Mouse (Mus musculus): ENCODE measurements at regions not wholly inside any gene's neighbourhood (a gene's known extent, or its start where the extent isn't known, plus 50 kb on each side); places are given as distances from the start of the nearest gene placed in this dataset.

DNA sequence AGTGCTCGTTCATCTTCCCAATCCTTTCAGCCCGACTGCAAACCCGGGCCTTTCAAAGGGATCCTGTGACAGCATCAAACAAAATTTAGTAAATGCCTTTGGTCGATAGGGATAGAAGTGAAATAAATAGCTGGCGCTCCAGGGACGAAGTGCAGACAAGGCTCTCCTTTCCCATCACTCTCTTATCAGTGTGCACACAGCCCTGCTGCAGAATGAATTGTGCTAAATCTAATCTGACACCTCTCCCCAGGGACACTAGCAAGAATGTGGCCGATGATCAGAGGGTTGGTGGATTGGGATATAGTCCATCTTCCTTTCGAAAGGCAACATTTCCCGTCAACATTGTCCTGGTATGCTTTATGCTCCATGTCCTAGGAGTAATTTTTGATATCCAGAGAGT is 1372.9 kb upstream of the Tenm4 start:
- TF ChIP-seq POLR2A (IDR thresholded peaks at IDR 0.05; ENCODE audit: borderline replicate concordance, extremely low read depth, insufficient read depth, insufficient read length, poor library complexity, severe bottlenecking) (no peak), CTCF (IDR thresholded peaks at IDR 0.05; ENCODE audit: borderline replicate concordance, extremely low read depth, insufficient read depth, insufficient read length) (no peak)
- peak; percentile 72 for DNase-seq (ENCODE audit: low read depth)

DNA sequence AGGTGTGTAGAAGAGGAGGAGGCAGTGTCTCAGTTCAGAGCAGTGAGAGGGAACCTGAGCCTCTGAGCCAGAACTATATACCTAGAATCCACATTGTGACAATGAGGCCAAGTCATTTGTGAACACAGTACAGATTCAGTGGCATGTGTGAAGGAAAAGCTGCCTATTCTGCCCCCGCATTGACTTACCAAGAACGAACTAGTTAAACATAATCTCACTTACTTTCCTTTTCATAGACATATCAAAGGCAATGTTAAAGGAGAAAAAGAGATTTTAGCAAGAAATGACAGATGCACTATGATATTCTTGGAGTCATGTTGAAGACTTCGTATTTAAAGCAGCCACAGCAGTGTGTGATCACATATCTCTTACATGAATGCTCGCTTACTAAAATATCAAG is 1329.8 kb upstream of the Tenm4 start:
- DNase-seq (ENCODE audit: low read depth): no peak
- no peak for TF ChIP-seq CTCF (IDR thresholded peaks at IDR 0.05; ENCODE audit: borderline replicate concordance, extremely low read depth, insufficient read depth, insufficient read length)
- no peak for TF ChIP-seq POLR2A (IDR thresholded peaks at IDR 0.05; ENCODE audit: borderline replicate concordance, extremely low read depth, insufficient read depth, insufficient read length, poor library complexity, severe bottlenecking)

DNA sequence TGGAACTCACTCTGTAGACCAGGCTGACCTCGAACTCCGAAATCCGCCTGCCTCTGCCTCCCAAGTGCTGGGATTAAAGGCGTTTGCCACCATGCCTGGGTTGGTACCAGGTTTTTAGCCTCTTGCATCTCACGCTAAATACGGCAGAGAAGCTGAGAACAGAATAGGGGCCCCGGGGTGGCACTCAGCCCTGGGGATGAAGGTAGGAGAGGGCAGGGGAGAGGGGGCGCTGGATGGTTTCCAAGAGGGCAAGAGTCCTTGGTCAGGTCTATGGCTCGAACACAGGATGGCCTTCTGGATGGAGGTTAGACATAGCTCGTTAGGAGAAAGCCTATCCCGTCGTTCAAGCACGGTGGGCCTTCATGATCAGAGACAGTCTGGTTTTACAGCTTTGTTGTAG is 1319.7 kb upstream of the Tenm4 start:
- DNase-seq (ENCODE audit: low read depth): no peak
- TF ChIP-seq POLR2A (IDR thresholded peaks at IDR 0.05; ENCODE audit: borderline replicate concordance, extremely low read depth, insufficient read depth, insufficient read length, poor library complexity, severe bottlenecking) (no peak), CTCF (IDR thresholded peaks at IDR 0.05; ENCODE audit: borderline replicate concordance, extremely low read depth, insufficient read depth, insufficient read length) (no peak)

DNA sequence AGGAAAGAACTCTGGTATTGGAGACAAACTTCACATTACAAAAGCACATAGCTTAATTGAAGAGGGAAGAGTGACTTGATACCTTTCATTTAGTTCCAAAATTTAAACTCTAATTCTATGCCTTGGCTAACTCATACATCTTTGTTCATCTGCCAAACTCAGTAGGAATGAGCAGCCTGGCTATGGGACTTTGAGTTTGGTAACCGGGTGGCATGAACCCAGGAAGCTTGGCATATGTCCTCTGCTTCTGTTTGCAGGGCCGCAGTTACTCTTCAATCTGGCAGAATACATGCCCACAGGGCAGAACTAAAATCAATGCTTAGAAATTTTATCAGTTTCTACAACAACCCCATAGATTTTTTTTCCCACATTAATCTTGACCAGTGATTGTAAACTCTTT is 1314.4 kb upstream of the Tenm4 start:
- TF ChIP-seq POLR2A (IDR thresholded peaks at IDR 0.05; ENCODE audit: borderline replicate concordance, extremely low read depth, insufficient read depth, insufficient read length, poor library complexity, severe bottlenecking) (no peak), CTCF (IDR thresholded peaks at IDR 0.05; ENCODE audit: borderline replicate concordance, extremely low read depth, insufficient read depth, insufficient read length) (no peak)
- DNase-seq (ENCODE audit: low read depth): peak; percentile 61

DNA sequence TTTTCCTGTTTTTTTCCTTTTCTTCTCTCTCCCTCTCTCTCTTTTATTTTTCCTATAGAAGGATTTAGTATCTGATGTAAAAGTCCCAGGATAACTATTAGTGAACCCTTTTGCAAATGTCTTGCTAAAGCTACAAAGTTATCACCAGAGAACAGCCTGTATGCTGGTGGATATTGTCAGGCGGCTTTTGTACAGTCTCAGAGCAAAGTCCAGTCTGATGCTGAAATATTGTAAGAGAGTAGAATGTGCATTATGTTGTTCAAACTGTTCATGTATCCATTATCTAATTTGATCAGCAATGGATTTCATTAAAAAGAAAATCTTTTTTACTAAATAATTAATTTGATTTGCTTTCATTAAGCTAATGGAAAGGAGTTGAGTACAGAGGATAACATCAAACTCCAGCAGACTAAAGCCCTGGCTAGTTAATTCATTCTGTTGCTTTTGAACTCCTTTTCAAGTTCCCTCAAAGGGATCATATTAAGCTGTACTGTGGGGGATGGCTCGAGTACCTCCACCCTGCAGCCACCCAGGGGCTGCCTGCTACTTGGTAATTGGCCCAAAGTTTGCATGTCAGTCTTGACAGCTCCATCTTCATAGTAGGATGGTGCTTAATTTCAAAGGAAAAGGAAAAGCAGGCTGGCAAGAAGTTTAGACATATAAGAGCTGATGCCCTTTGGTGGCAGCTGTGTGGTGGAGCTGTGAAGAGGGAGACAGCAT is 1280.2 kb upstream of the Tenm4 start:
- TF ChIP-seq CTCF (IDR thresholded peaks at IDR 0.05; ENCODE audit: borderline replicate concordance, extremely low read depth, insufficient read depth, insufficient read length) (no peak), POLR2A (IDR thresholded peaks at IDR 0.05; ENCODE audit: borderline replicate concordance, extremely low read depth, insufficient read depth, insufficient read length, poor library complexity, severe bottlenecking) (no peak)
- DNase-seq (ENCODE audit: low read depth): peak; percentile 69

DNA sequence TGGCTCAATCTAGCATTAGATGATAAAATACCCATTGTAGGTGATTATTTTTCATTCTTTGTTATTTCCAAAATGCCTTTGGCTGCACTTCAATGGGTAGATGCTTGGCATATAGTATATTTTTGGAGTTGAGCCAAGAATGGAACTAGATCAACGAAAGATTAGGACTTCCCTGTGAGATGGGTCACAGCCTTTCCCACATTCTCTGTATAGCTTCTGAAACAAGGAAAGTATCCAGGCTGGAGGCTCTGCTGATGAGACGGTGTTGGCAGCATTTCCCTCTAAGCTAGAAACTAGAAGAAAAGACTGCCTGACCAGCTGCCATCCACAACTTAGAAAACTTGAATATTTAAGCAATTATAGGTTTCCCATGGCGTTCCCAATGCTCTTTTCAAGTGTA is 1273.0 kb upstream of the Tenm4 start:
- TF ChIP-seq POLR2A (IDR thresholded peaks at IDR 0.05; ENCODE audit: borderline replicate concordance, extremely low read depth, insufficient read depth, insufficient read length, poor library complexity, severe bottlenecking): no peak
- DNase-seq (ENCODE audit: low read depth): peak; percentile 77

DNA sequence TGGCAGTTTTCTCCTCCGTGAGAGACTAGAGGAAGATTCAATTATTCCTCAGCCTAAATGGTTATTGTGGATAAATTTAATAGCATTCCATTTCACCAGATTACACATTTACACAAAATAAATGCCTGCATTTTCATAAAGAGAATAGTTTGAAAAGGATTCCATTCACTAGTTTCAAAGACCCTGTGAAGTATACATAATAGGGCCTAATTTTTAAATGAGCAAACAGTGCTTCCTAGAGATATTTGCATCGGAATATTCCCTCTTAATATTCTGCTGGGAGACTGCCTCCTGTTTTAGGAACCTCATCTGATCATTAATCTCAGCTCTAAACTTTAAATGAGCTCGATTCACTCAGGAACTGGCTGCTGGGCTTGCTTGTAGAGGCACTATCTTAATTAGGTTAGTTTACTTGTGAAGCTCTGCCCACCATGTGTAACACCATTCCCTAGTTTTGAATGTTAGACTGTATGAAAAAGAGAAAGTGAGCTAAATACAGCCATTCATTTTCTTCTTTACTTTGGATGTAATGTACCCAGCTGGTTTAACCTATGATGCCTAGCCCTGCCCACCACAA is 1244.4 kb upstream of the Tenm4 start:
- DNase-seq (ENCODE audit: low read depth): peak; percentile 61
- TF ChIP-seq POLR2A (IDR thresholded peaks at IDR 0.05; ENCODE audit: borderline replicate concordance, extremely low read depth, insufficient read depth, insufficient read length, poor library complexity, severe bottlenecking) (no peak), CTCF (IDR thresholded peaks at IDR 0.05; ENCODE audit: borderline replicate concordance, extremely low read depth, insufficient read depth, insufficient read length) (no peak)

DNA sequence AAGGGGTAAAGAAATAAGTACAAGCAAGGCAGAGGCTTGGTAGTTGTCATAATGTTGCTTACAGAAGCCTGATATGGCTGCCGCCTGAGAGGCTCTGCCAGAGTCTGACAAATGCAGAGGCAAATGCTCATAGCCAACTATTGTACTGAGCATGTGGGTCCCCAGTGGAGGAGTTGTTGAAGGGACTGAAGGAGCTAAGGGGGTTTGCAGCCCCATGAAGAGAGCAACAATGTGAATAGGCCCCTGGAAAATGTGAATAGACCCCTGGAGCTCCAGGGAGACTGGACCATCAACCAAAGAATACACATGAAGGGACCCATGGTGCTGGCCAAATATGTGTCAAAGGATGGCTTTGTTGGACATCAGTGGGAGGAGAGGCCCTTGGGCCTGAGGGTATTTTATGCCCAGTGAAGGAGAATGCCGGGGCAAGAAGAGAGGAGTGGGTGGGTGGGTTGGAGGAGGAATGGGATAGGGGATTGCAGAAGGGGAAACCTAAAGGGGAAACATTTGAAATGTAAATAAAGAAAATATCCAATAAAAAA is 1207.2 kb upstream of the Tenm4 start:
- no peak for TF ChIP-seq CTCF (IDR thresholded peaks at IDR 0.05; ENCODE audit: borderline replicate concordance, extremely low read depth, insufficient read depth, insufficient read length)
- TF ChIP-seq POLR2A (IDR thresholded peaks at IDR 0.05; ENCODE audit: borderline replicate concordance, extremely low read depth, insufficient read depth, insufficient read length, poor library complexity, severe bottlenecking): no peak
- peak; percentile 20 for DNase-seq (ENCODE audit: low read depth)

DNA sequence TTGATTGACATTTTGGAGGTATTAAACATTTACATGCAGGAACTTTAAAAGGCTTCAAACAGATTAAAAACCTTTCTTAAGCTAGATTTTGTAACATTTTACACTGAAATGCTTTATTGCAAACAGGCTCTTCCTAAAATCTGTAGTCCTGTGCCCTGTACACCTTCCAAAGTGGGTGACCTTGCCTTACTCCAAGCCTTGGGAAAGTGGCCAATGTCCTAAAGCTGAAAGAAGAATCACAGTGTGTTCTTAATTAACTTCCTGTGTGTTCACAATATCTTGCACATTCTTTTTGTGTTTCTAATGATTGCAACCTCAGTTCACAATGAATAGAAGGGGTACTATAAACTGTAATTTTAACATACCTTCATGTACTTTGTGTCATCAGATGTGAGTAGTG is 1203.4 kb upstream of the Tenm4 start:
- DNase-seq (ENCODE audit: low read depth): no peak
- TF ChIP-seq CTCF (IDR thresholded peaks at IDR 0.05; ENCODE audit: borderline replicate concordance, extremely low read depth, insufficient read depth, insufficient read length): no peak
- TF ChIP-seq POLR2A (IDR thresholded peaks at IDR 0.05; ENCODE audit: borderline replicate concordance, extremely low read depth, insufficient read depth, insufficient read length, poor library complexity, severe bottlenecking): no peak

DNA sequence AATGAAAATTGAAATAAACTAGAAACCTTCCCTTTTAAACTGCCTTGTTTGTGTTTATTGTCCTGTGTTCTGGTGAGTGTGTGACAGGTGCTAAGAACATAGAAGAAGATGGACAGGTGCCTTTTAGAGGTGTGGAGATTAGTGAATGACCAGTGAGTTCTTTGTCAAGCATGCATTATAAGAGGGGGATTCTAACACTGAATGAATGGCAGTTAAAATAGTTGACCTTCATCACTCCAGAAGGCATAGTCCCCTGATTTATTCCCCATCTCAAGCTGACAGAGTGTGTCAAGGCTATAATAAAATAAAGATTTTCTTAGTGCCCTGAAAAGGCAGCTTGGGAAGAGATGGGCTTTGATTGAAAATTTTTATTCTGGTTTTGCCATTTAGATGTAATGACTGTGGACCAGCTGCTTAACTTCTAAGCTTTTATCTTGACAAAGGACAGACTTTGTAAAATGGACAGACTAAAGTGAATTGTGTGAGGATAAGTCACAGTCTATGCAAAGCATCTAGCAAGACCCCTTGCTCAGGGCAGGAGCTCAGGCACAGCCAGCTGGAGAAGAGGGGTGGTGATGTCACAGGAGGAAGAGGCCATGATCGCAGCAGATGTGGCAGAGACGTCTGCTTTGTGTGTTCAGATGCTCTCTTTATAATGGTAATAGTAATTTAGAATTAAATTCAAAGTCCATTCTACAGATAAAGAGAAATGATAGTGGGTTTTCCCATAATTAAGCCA is 1195.8 kb upstream of the Tenm4 start:
- TF ChIP-seq POLR2A (IDR thresholded peaks at IDR 0.05; ENCODE audit: borderline replicate concordance, extremely low read depth, insufficient read depth, insufficient read length, poor library complexity, severe bottlenecking): no peak
- no peak for TF ChIP-seq CTCF (IDR thresholded peaks at IDR 0.05; ENCODE audit: borderline replicate concordance, extremely low read depth, insufficient read depth, insufficient read length)
- peak; percentile 58 for DNase-seq (ENCODE audit: low read depth)

DNA sequence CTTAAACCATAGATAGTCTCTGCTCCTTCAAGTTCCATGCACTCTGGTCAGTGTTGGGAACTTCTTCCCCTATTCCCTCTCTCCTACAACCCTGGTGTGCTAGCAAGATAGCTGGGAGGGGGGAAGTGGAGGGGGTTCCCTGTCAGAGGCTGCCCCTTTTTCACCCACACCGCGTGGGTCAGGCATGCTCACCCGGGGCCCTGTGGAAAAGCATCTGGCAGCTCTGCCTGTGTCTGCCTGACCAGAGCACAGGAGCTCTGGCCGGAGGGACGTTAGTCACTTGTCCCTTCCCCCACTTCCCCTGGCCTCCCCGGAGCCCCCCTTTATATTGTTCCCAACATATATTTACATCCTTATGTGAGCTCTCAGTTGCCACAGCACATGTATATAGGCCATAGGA is 1174.8 kb upstream of the Tenm4 start:
- no peak for TF ChIP-seq CTCF (IDR thresholded peaks at IDR 0.05; ENCODE audit: borderline replicate concordance, extremely low read depth, insufficient read depth, insufficient read length)
- TF ChIP-seq POLR2A (IDR thresholded peaks at IDR 0.05; ENCODE audit: borderline replicate concordance, extremely low read depth, insufficient read depth, insufficient read length, poor library complexity, severe bottlenecking): no peak
- DNase-seq (ENCODE audit: low read depth): no peak
